Mouse (Mus musculus) C2C12 (cell line): ENCODE measurements around the gene Elf1. TPM values are rescaled to one million over a fixed set of nuclear protein-coding genes. Genes with fewer than 3 reads are reported as not detected.

ENCODE experiments used
- H3K27me3 ChIP-seq: one replicate; pipeline ENCODE4 v1.6.1; 2011; ENCODE audit not compliant: control insufficient read depth, insufficient read depth, insufficient read length
- H3K36me3 ChIP-seq: one replicate; pipeline ENCODE4 v1.6.1; 2011; ENCODE audit not compliant: control insufficient read depth, insufficient read depth
- H3K4me3 ChIP-seq: one replicate; pipeline ENCODE4 v1.5.1; 2011; ENCODE audit warnings: mild to moderate bottlenecking, control low read depth; ENCODE audit not compliant: poor library complexity, insufficient read depth, severe bottlenecking
- H3K79me2 ChIP-seq: one replicate; pipeline ENCODE4 v1.6.1; 2011; ENCODE audit not compliant: control insufficient read depth, insufficient read depth
- H3K79me3 ChIP-seq: one replicate; pipeline ENCODE4 v1.6.1; 2011; ENCODE audit warnings: low read depth, control low read depth
- H3ac ChIP-seq: one replicate; pipeline ENCODE3; 2011; ENCODE audit warnings: low read depth; ENCODE audit not compliant: control insufficient read depth, insufficient read length
- CEBPB ChIP-seq: IDR thresholded peaks from one replicate; pipeline ENCODE4 v1.6.1; 2011; ENCODE audit warnings: low read depth, mild to moderate bottlenecking, control low read depth, moderate library complexity
- CTCF ChIP-seq: IDR thresholded peaks from one replicate; pipeline ENCODE4 v1.5.1; 2011; ENCODE audit not compliant: control insufficient read depth, insufficient read depth, insufficient read length
- FOSL1 ChIP-seq: IDR thresholded peaks from one replicate; pipeline ENCODE4 v1.8.0; 2011; ENCODE audit warnings: mild to moderate bottlenecking, low read length; ENCODE audit not compliant: poor library complexity, insufficient read depth, severe bottlenecking
- MAX ChIP-seq: IDR thresholded peaks from one replicate; pipeline ENCODE4 v1.6.1; 2011; ENCODE audit warnings: mild to moderate bottlenecking, control low read depth
- MYOD1 ChIP-seq: IDR thresholded peaks from one replicate; pipeline ENCODE4 v1.6.1; 2011; ENCODE audit warnings: low read depth; ENCODE audit not compliant: control insufficient read depth, insufficient read length
- MYOG ChIP-seq: IDR thresholded peaks from one replicate; pipeline ENCODE4 v1.6.1; 2011; ENCODE audit not compliant: control insufficient read depth, insufficient read length; ENCODE audit errors: extremely low read depth
- USF1 ChIP-seq: IDR thresholded peaks from one replicate; pipeline ENCODE4 v1.6.1; 2011; ENCODE audit warnings: low read depth, mild to moderate bottlenecking, control low read depth, moderate library complexity
- polyA plus RNA-seq: library from polyadenylated mRNA; unstranded; fragments of >200 nt; fragmentation: generic; extraction: Trizol; gene quantifications from one replicate; pipeline ENCODE4 v1.2.1, GENCODE M21; 2012; ENCODE audit warnings: missing spikeins

Gene Elf1
- polyA plus RNA-seq, 1 experiment: 3.4 TPM

DNA sequence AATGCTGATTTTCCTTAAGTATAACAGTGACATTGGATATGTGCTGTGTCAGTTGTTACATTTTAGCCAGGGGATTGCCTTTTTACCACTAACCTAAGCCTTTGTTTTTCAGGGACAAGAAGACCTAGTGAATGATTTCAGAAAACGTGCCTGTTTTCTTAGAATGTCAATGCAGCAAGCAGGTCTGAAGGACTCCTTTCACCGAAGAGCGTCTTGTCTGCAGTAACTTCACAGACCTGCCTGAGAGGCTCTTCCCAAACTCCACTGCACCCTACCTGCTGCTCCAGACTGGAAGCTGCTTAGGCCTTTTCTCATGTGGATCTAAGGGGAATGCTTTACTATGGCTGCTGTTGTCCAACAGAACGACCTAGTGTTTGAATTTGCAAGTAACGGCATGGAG is 55.0 kb downstream of the Elf1 start:
- no peaks in the 10 kb centered on the region for H3K27me3 ChIP-seq
- no peak overlapping the region for H3K4me3 ChIP-seq
- TF ChIP-seq MAX (no peak), CTCF (no peak), MYOG (no peak), CEBPB (no peak), FOSL1 (no peak), MYOD1 (no peak)
- H3K36me3 ChIP-seq: no peaks in the 10 kb centered on the region
- peaks cover 4% of the 10 kb centered on the region for H3K79me3 ChIP-seq
- peaks cover 26% of the 10 kb centered on the region for H3K79me2 ChIP-seq
- H3ac ChIP-seq: no peak overlapping the region

DNA sequence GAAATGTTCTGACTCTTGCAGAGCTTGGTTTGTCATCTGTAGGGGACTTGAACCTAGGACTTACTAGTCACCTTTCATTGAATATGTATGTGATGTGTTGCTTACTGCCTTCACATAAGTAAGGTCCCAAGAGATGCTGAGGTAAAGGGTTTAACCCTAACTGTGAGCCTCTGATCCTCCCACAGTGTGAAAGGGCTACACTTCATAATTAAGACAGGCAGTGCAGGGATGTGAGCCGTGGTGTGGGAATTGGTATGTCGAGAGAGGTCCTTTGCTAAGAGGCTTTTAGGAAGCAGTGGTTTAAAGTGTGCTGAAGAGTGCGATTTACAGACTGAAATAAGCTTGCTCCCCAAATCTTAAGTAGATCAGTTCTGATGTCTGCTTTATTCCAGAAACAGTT is 55.8 kb downstream of the Elf1 start:
- Histone ChIP-seq H3K79me2 (peaks cover 26% of the 10 kb centered on the region), H3K27me3 (no peaks in the 10 kb centered on the region), H3K79me3 (peaks cover 4% of the 10 kb centered on the region), H3K36me3 (no peaks in the 10 kb centered on the region), H3K4me3 (no peak overlapping the region), H3ac (no peak overlapping the region)
- TF ChIP-seq FOSL1 (no peak), CEBPB (no peak), MAX (no peak), USF1 (no peak), MYOG (no peak), MYOD1 (no peak), CTCF (no peak)

GRCm38 (mm10) chr14:79537463-79537862 is 56.5 kb downstream of the Elf1 start:
- Histone ChIP-seq H3K79me3 (peaks cover 6% of the 10 kb centered on the region), H3ac (no peak overlapping the region), H3K27me3 (no peaks in the 10 kb centered on the region), H3K79me2 (peaks cover 23% of the 10 kb centered on the region), H3K36me3 (no peaks in the 10 kb centered on the region), H3K4me3 (no peak overlapping the region)
- TF ChIP-seq CTCF: no peak
- TF ChIP-seq MAX: no peak
- TF ChIP-seq MYOG: no peak
- TF ChIP-seq USF1: no peak
- TF ChIP-seq FOSL1: no peak
- no peak for TF ChIP-seq MYOD1
- no peak for TF ChIP-seq CEBPB

- H3ac ChIP-seq: no peak overlapping the region
- TF ChIP-seq FOSL1: no peak
- TF ChIP-seq CTCF: no peak
- TF ChIP-seq MAX: no peak
- TF ChIP-seq CEBPB: no peak
- no peak for TF ChIP-seq MYOD1
- no peak for TF ChIP-seq MYOG
- TF ChIP-seq USF1: no peak
- H3K79me2 ChIP-seq: peaks cover 21% of the 10 kb centered on the region
- H3K27me3 ChIP-seq: no peaks in the 10 kb centered on the region
- H3K36me3 ChIP-seq: no peaks in the 10 kb centered on the region
- peaks cover 6% of the 10 kb centered on the region for H3K79me3 ChIP-seq
- no peak overlapping the region for H3K4me3 ChIP-seq
These were observed 56.9 kb downstream of the Elf1 start for GRCm38 (mm10) chr14:79537921-79538320.

DNA sequence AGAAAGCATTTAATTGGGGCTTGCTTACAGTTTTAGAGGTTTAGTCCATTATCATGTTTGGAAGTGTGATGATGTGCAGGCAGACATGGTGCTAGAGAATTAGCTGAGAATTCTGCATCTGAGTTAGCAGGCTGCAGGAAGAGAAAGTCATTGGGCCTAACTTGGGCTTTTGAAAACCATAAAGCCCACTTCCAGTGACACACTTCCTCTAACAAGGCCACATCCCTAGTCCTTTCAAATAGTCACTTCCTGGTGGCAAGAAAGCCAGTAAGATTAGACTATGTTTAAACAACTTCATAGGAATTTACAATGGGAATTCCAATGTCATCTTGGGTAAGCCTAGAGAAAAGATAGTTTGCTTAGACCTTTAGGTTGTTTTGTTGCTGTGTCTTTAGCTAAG is 60.6 kb downstream of the Elf1 start:
- Histone ChIP-seq H3K79me2 (peaks cover 17% of the 10 kb centered on the region), H3ac (no peak overlapping the region)
- TF ChIP-seq CEBPB (no peak), MAX (no peak), MYOD1 (no peak), CTCF (no peak), FOSL1 (no peak), MYOG (no peak), USF1 (no peak)

DNA sequence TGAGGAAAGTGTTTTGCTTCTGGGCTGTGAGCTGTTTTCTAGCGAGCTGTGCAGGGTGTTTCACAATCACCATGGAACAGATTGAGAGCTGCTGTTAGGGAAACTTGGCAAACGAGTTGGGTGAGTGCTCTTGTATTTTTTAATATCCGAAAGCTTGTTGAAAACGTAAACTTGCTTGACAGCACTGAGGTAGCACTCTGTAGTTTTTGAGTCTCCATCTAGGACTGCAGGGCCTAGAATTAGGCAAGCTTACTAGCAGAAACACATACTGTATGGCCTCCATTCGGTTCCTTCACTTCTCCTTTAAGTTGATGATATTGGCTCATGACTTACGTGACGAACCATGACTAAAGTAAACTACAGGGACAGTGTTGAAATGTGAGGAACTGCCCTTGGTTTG is 68.3 kb downstream of the Elf1 start:
- H3K79me3 ChIP-seq: peaks cover 3% of the 10 kb centered on the region
- H3K4me3 ChIP-seq: no peak overlapping the region
- no peak overlapping the region for H3ac ChIP-seq

More for the DNA sequence above, 60.6 kb downstream of the Elf1 start:
- Histone ChIP-seq H3K79me3 (peaks cover 3% of the 10 kb centered on the region), H3K36me3 (no peaks in the 10 kb centered on the region), H3K27me3 (no peaks in the 10 kb centered on the region), H3K4me3 (no peak overlapping the region)

More for the DNA sequence above, 68.3 kb downstream of the Elf1 start:
- TF ChIP-seq MAX: no peak
- no peak for TF ChIP-seq MYOD1
- no peak for TF ChIP-seq CEBPB
- no peak for TF ChIP-seq MYOG
- TF ChIP-seq USF1: no peak
- TF ChIP-seq FOSL1: no peak
- no peak for TF ChIP-seq CTCF
- H3K79me2 ChIP-seq: peaks cover 16% of the 10 kb centered on the region
- H3K27me3 ChIP-seq: no peaks in the 10 kb centered on the region
- no peaks in the 10 kb centered on the region for H3K36me3 ChIP-seq
